Mouse (Mus musculus): ENCODE data around the gene Phlpp1.

Phlpp1 gene

GRCm38 (mm10) chr1:106171241-106172220 is at the start of gene Phlpp1:
Gene Phlpp1, plus strand, starts transcription at chr1:106171752.
- in situ Hi-C loops (cut with MseI, MboI): no loop called here

GRCm38 (mm10) chr1:106126601-106127000 is 45.0 kb upstream of the Phlpp1 start:
- in situ Hi-C loops (cut with MseI, MboI): no loop called here

GRCm38 (mm10) chr1:106131697-106132349 is 39.7 kb upstream of the Phlpp1 start:
- in situ Hi-C loops (cut with MseI, MboI): no loop called here

- in situ Hi-C loops (cut with MseI, MboI): no loop called here
Observed at GRCm38 (mm10) chr1:106132350-106132700, 39.2 kb upstream of the Phlpp1 start.

GRCm38 (mm10) chr1:106138691-106139090 is 32.9 kb upstream of the Phlpp1 start:
- in situ Hi-C loops (cut with MseI, MboI): no loop called here

- in situ Hi-C loops (cut with MseI, MboI): no loop called here
Observed at GRCm38 (mm10) chr1:106139137-106139536, 32.4 kb upstream of the Phlpp1 start.

- in situ Hi-C loops (cut with MseI, MboI): no loop called here
Observed at GRCm38 (mm10) chr1:106142010-106142409, 29.5 kb upstream of the Phlpp1 start.

- in situ Hi-C loops (cut with MseI, MboI): no loop called here
Observed at GRCm38 (mm10) chr1:106144534-106144933, 27.0 kb upstream of the Phlpp1 start.

- in situ Hi-C loops (cut with MseI, MboI): no loop called here
Observed at GRCm38 (mm10) chr1:106145055-106145454, 26.5 kb upstream of the Phlpp1 start.

- in situ Hi-C loops (cut with MseI, MboI): no loop called here
Observed at GRCm38 (mm10) chr1:106145565-106146190, 25.9 kb upstream of the Phlpp1 start.

- in situ Hi-C loops (cut with MseI, MboI): no loop called here
Observed at GRCm38 (mm10) chr1:106148386-106149380, 22.9 kb upstream of the Phlpp1 start.

GRCm38 (mm10) chr1:106151846-106152245 is 19.7 kb upstream of the Phlpp1 start:
- in situ Hi-C loops (cut with MseI, MboI): loop anchor here in 1 of 2 experiments (10.0 kb wide), 1 partner anchor 243 kb away; no protein-coding TSS in a partner anchor

- in situ Hi-C loops (cut with MseI, MboI): loop anchor here in 1 of 2 experiments (10.0 kb wide), 1 partner anchor 242 kb away; no protein-coding TSS in a partner anchor
Observed at GRCm38 (mm10) chr1:106152742-106153141, 18.8 kb upstream of the Phlpp1 start.

GRCm38 (mm10) chr1:106154590-106154989 is 17.0 kb upstream of the Phlpp1 start:
- in situ Hi-C loops (cut with MseI, MboI): loop anchor here in 1 of 2 experiments (10.0 kb wide), 1 partner anchor 240 kb away; no protein-coding TSS in a partner anchor

GRCm38 (mm10) chr1:106155087-106155567 is 16.4 kb upstream of the Phlpp1 start:
- in situ Hi-C loops (cut with MseI, MboI): loop anchor here in 1 of 2 experiments (10.0 kb wide), 1 partner anchor 240 kb away; no protein-coding TSS in a partner anchor

GRCm38 (mm10) chr1:106155702-106156101 is 15.8 kb upstream of the Phlpp1 start:
- in situ Hi-C loops (cut with MseI, MboI): loop anchor here in 1 of 2 experiments (10.0 kb wide), 1 partner anchor 239 kb away; no protein-coding TSS in a partner anchor

- in situ Hi-C loops (cut with MseI, MboI): loop anchor here in 1 of 2 experiments (10.0 kb wide), 1 partner anchor 237 kb away; no protein-coding TSS in a partner anchor
Observed at GRCm38 (mm10) chr1:106157961-106158515, 13.5 kb upstream of the Phlpp1 start.

- in situ Hi-C loops (cut with MseI, MboI): loop anchor here (10.0 kb wide), 1 partner anchor 235 kb away; no protein-coding TSS in a partner anchor
Observed at GRCm38 (mm10) chr1:106159667-106160066, 11.9 kb upstream of the Phlpp1 start.

GRCm38 (mm10) chr1:106160916-106161315 is 10.6 kb upstream of the Phlpp1 start:
- in situ Hi-C loops (cut with MseI, MboI): loop anchor here in 1 of 2 experiments (10.0 kb wide), 1 partner anchor 234 kb away; no protein-coding TSS in a partner anchor

- in situ Hi-C loops (cut with MseI, MboI): loop anchor here in 1 of 2 experiments (10.0 kb wide), 1 partner anchor 232 kb away; no protein-coding TSS in a partner anchor
Observed at GRCm38 (mm10) chr1:106162581-106162980, 9.0 kb upstream of the Phlpp1 start.
